Mouse (Mus musculus): Measurements from ENCODE around the gene Natd1.

Gene Natd1

DNA sequence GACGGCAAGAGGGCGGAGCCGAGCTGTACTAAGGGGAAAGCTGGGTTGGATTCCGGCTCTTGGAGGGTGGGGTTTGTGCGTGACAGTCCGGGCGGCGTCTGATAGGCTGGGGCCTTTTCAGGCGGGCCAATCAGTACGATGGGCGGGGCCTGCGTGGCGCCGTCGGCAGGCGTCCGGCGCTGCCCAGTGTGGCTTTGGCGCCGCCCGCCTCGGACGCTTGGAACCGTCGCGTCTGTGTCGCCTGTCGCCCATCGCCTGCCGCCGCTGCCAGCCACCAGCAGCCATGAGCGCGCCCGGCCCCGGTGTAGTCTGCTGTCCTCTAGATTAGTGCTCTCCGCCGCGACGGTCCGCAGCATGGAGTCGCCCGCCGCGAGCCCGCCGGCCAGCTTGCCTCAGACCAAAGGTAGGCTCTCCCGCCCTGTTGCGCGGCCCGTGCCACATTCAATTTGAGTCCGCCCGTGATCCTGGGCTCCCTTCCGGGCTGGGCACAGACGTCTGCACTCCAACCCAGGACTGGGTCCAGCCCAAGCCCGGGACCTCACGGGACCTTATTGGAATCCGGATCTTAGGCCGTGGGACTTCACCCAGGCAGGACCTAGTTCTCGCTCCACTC lies 17.4 kb upstream of the Natd1 start, which contains the start of gene Map2k3:
Gene Map2k3 (plus strand): TSS at position 165 of the 613 bp plus-strand sequence.
- DNase-seq (ENCODE audit: low spot score) = peak; percentile 93

DNA sequence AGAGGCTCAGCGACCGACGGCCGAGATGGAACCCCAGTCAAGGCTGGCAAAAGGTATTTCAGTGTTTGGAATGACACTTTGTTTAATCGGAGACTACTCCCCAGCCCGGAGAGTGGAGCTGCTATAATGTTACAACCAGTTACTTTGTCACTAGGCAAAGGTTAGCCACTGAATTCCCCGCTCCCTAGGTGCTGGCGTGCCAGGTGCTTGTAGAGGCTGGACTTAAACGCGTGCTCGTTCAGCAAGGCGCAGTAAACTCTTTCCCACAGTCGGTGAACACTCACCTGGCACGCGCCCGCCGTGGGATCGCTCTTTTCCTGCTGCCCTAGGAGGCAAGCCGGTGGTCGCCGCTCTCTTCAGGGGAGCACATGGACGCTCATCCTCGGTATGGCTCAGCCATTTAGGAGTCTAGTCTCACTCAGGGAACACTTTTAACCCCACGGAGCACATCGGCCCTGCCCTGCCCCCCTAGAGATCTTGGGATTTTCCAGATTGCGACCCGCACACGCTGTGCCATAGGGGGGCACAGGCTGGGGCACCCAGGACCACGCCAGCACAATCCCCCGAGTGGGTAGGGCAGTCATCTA lies 16.8 kb upstream of the Natd1 start:
- no peak for DNase-seq (ENCODE audit: low spot score)

DNA sequence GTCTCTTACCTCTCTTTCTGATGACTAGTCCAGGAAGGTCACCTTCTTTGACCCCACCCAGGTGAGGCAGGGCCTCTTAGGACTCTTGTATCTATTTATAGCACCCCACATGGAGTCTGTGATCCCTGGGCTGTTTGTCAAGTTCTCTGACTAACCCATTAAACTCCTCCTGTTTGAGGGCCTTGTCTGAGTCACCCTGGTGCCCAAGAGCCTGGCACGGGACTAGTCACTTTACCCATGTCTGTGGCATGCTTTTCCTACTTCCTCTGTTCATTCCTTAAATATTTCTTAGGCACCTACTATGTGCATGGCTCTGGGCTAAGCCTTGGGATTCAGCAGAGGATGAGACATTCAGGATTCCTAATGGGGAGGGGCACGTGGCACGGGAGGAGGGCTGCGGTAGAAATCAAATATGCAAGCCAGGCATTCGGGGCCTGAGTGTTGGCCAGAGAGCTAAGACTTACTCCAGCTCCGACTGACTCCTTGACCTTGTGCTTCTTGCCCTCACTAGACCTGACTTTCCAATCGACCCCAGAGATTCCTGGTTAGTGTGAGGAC lies 16.3 kb upstream of the Natd1 start:
- no peak for DNase-seq (ENCODE audit: low spot score)

DNA sequence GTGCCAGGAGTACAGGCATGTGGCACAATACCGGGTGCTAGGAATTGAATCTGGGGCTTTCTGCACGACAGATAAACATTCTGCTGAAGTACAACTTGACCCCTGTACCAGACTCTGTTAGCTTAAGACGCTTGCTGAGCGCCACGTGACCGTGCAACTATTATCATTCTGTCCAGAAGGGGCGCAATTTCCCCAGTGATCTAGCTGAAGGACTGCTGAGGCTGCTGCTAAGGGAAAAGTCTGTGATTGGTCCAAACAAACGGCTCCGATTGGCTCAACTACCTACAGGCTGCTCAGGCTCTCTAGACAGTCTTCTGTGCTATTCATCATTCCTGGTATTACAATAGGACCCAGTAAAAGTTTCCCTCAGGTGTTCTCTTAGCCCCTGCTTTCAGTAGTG lies 12.7 kb upstream of the Natd1 start:
- DNase-seq (ENCODE audit: low spot score) = peak; percentile 74

DNA sequence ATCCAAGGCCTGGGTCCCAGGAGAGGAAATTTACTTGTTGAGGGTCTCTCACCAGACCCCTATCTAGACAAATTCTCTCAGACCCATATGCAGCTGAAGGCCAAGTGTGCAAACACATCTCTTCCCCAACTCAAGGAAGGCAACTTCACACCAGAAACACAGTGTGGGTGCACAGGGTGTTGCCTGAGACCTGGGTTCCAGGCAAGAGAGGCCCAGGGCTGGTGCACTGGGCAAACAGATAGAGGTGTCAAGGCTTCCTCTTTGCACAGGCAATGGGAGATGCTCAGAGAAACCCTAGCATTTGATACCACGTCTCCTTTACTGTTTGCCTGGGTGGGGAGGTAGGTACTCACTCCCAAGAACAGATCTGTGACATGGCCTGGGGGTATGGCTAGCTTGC lies 10.4 kb upstream of the Natd1 start:
- DNase-seq (ENCODE audit: low spot score) = no peak

DNA sequence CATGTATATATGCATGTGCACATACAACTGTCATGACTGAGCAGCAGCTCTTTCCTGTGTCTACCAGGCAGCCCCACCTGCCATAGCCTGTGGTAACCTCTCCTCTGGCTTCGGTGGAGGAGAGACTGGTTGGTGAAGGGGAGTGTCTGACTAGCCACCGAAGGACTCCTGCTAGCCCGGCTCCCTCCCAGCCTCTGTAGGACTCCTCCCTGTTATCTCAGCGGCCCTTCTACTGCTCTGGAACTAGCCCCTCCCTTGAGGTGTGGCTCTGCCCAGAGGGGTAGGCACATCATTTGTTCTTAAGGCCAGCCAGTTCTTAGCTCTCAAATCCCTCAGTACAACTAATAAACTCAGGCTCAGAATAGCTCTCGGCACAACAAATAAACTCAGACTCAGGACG lies 9.9 kb upstream of the Natd1 start:
- DNase-seq (ENCODE audit: low spot score) = no peak

DNA sequence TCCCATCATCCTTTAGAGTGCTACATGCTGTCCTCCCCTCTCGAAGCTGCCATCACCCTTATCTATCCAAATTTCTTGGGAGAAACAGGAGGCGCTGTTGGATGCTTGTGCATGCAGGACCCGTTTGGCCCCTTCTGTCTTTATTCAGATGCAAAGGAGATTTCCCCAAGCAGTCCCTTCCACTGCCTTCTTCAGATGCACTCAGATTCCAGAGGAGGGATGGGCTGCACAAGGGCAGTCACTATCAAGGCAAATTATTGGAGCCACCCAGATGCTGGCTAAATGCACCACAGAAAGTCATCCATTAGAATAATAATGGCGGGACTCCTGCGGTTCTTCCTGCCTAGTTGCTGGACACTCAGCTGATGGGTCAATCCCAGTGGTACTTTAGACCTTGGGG lies 8.4 kb upstream of the Natd1 start:
- DNase-seq (ENCODE audit: low spot score) = no peak

DNA sequence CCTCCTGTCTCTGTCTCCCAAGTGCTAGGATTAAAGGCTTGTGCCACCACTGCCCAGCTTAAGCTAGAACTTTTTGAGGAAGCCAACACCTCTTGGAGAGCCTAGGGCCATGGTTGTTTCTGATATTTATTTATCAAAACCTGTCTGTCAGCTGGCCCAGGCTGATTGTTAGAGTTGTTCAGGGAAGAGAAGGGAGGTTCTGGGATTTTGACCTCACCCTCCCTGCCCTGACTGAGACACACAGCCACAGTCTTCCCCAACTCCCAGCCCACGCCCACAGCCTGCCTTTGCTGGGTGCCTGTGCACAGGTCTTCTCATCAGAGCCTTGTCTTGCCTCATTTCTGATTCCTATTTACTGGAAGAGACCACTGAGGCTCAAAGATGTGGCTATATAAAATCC lies 7.6 kb upstream of the Natd1 start:
- no peak for DNase-seq (ENCODE audit: low spot score)

DNA sequence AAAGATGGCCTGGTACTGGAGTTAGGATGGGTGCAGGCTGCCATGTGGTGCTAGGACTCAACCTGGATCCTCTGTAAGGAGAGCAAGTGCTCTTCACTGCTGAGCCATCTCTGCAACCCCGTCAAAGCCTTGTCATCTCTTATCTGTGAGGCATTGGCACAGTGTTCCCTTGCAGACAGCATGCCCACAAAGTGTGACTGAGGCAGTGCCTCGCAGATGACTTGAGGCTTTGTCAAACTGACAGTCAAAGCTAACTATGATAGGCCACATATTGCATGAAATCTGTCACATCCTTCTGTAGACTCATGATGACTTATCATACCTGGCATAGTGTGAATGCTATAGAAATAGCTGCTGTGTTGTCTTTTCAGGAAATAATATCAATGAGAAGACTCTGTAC lies 5.5 kb upstream of the Natd1 start:
- DNase-seq (ENCODE audit: low spot score) = no peak

DNA sequence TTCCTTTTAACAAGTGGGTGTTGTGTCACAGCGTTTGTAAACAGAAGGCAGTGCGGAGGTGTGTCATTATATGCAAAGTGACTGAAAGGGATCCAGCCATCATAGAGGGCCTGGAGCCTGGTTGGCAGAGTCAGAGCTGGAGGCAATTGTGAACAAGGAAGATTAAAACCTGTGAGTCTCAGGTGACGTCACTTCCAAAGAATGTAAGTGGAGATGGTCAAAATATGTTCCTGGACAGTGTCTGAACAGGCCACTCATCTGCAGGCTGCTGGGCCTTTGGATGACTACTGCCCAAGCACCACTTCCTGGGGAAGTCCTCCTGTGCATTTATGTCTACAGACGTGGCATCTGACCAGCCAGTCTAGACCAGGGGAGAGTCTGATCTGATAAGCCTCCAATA lies 651 bp upstream of the Natd1 start:
- no peak for DNase-seq (ENCODE audit: low spot score)

DNA sequence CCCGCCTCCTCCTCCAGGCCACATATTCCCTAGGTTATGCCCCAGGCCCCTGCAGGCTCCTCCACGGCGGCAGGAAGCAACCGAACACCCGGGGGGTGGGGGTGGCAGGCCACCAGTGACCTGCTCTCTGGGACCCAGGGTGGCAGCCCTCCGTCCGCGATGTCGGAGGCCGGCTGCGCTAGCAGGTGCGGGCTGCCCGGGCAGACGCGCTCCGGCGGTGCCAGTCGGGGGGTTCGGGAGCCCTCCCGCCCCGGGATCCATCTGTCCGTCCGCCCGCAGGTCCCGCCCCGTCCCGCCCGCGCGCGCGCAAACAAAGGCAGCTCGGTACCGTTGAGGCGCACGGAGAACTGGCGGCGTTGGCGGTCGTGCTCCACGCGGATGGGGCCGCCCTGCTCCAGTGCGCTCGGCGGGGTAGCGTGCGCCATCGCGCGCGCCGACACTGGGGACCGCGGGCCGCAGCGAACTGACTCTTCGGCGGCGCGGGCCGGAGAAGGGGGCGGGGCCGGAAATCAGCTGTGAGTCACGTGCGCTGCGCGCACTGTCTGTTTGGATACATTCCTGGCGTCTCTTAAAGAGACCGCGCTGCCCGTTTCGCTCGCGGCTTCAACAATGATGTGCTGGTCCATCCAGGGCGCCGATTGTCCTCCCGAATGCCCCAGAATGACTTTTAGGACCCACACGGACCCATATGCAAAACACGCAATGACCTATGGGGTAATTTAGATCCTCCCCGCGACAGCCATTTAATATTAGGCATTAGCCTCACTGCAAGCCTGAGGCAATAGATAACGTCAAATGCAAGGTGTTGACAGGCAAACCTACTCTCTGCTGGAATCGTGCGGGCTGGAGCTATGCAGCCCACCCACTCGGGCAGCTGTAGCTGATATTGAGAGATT lies 1.0 kb downstream of the Natd1 start:
- DNase-seq (ENCODE audit: low spot score) = peak; percentile 80

DNA sequence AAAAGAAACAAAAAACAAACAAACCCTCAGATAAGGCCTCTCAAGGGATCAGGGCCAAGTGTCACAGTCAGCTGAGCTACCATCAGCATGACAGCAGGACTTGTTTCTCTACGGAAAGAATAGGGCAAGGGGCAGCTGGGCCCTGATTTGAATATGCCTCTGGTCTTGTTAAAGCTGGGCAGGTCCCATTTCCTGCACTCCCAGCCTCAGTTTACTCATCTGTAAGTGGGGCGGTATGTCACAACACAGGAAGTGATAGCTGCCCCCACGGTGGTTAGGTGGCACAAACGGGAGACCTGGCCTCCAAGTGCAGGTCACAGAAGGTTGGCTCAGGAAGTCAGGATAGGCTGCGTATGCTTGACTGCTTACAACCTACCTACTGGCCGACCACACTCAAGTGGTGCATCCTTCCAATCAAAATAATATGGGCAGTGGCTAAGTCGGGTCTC lies 2.0 kb downstream of the Natd1 start:
- DNase-seq (ENCODE audit: low spot score) = no peak

DNA sequence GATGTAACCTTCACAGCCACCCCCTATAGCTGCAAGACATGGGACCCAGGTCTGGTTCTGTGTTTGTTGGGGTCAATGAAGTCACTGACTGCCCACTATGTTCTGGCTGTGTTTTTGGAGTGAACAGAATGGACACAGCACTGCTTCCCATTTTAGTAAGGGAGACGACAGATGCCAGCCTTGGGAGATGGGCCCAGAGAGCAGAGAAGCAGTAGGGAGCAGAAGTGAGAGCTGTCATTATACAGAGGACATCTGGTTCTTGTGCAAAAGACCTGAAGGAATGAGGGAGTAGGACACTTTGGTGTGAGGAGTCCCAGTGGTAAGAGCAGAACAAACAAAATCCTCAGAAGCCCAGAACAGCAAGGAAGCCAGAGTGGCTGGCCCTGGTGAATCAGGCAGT lies 4.9 kb downstream of the Natd1 start:
- DNase-seq (ENCODE audit: low spot score) = no peak

DNA sequence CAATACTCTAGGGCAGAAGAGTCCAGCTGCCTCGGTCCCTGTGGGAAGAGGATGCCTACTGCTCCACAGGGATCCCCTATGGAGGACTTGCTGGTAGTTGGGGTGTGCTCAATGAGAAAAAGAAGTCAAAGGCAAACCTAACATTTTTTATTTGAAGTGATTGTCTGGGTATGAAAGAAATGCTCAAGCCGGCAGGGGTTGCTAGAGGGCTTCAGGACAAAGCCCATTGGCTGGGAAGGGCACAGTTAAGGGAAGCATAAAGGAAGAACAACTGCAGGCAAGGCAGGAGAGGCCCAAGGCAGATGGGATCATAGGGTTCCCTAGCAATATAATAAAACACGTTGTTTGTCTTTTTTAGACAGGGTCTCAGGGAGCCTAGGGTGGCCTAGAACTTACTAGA lies 6.5 kb downstream of the Natd1 start:
- no peak for DNase-seq (ENCODE audit: low spot score)

DNA sequence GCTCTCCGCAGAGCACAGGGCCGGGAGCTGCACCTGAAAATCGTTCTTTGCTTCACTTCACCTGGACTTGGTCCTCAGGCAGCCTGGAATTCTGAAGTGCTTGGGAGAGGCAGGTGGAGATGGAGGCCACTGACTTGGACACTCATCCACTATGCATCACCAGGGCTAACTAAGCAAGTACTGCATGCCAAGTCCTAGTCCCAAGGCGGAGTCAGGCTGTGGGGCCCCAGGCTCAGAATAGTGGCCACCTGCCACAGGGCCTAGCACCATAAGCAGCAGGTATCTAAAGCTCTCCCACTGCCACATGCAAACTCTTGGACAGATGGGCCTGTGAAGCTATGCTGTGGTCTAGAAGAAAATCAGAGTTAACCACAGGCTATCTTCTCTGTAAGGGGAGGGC lies 8.1 kb downstream of the Natd1 start:
- no peak for DNase-seq (ENCODE audit: low spot score)

DNA sequence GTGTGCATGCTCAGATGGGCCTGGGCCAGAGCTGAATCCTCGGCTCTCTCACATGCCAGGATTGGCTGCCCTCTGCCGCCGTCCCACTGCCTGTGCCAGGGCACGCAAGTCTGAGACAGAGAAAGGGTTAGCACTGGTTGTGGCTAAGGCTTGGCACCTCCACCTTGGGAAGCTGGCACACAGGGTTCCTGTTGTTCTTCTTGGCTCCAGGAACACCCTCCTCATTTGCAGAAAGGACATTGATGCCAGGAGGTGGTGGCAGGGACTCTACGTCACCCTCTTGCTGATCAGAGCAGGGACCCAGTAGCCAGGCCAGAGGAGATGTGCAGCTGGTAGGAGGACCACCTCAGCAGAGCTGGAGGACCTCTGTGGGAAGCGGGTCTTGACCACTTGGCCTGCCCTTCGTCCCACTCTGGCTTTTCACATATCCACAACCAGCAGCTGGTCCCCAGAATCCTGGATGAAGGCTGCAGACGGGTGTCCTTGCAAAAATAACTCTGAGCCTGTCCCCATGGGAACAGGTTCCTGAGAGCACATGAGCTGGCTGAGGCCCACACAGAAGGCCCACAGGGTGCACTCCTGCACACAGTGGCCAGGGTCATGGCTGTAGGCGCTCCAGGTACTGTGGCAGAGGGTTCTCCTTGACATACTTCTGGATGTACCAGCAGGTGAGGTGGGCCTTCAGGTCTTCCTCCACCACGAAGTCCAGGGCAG lies 9.0 kb downstream of the Natd1 start:
- no peak for DNase-seq (ENCODE audit: low spot score)

DNA sequence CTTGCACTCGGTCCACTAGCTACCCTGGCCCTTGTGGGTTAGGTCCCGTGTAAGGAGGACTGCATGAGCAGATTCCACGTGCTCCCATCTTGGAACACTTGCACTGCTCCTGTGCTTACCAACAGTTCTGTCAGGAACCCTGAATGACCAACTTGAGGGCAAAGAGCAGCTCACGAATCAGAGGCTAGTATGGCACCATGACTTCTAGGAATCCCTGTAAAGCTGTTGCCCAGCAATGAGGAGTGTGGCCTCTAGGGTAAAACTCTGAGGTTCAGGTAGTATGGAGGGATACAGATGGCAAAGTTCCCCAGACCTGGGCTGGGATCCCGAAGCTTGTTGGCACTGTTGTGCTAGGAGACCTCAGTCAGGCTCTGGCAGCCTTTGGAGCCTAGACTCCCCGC lies 10.9 kb downstream of the Natd1 start:
- DNase-seq (ENCODE audit: low spot score) = no peak

DNA sequence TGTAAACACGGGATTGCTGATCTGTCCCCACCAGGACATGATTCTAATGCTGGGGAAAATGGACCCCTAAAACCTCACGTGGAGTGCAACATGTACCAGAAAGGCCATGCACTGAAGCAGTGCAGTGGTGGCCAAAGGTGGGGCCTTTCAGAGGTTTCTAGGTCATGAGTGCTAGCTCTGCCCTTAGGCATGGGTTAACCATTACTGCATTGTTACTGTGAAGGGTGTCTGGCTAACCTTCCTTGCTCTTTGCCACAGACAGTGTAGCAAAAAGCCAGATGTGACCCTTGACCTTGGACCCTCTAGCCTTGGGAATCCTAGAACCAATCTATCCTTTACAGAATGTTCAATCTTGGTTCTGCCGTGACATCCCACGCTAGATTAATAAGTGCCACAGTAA lies 12.1 kb downstream of the Natd1 start:
- DNase-seq (ENCODE audit: low spot score) = no peak

DNA sequence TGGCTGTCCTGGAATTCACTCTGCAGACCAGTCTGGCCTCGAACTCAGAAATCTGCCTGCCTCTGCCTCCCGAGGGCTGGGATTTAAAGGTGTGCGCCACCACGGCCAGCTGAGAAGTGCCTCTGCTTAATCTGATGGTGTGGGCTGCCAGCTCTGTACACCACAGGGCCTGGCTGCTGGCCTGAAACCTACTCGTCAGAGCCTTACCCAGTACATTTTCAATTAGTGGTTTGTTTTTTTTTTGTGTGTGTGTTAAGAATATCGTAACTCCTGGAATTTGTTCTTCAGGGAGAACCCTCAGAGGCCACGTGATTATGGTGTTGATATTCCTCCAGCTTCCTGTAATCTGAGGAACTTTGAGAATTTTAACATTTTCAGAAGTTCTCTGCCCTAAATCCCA lies 12.5 kb downstream of the Natd1 start:
- no peak for DNase-seq (ENCODE audit: low spot score)

DNA sequence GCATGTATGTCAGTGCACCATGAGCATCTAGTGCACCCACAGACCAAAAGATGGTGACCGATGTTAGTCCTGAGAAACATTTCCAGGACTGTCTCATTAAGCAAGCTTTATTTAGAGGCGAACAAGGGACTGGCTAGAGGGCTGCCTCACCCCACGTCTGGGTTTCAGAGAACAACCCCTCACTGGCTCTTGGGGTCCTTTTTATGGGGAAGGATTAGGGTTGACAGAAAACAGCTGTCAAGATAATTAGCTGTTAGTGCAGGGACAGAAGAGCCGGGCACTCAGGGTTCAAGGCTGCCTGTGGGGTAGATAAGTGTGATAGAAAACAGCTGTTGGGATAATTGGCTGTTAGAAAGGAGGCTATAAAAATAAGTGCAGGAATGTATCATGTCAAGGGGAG lies 18.6 kb downstream of the Natd1 start:
- DNase-seq (ENCODE audit: low spot score) = no peak

DNA sequence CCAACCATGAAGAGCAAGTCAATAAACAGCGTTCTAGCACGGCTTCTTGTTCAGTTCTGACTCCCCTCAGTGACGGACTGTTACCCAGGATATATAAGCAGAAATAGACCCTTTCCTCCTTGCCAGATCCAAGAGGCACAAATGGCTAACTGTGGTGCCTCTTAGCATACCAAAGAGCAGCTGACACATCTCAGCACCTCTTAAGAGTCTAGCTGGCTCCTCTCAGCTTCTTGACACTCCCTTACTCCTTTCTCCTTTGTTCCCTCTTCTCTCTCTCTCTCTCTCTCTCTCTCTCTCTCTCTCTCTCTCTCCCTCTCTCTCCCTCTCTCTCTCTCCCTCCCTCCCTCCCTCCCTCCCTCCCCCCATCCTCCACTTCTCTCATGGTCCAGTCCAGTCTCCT lies 23.8 kb downstream of the Natd1 start:
- DNase-seq (ENCODE audit: low spot score) = no peak

DNA sequence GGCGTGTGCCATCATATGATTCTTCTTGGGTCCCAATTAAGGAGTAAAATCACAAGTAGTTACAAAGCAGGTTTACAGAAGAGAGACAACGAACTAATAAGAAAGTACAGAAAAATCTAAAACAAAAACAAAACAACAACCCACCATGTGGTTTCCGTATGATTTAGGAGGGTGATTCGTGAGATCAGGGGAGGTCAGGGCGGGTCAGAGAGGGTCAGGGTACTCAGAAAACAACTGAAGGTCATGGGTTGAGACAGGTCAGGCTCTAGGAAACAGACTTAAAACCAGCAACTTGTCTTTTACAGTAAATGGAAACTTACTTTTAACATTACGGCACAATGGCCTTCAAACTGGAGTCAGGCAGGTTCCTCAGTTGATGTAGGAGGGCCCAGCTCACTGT lies 24.3 kb downstream of the Natd1 start:
- no peak for DNase-seq (ENCODE audit: low spot score)
